In genomic region chr11:105922769-105923663, GRCm38 (mm10) we compare ENCODE assay signal across 31 mouse cellular contexts. TPM values are rescaled to one million over a fixed set of nuclear protein-coding genes. Genes with fewer than 3 reads are reported as not detected.
DNase-seq lines count a peak whose midpoint lies in the region; ATAC-seq lines count a peak whose summit lies in the region.
"Had no signal": no experiment of that assay in that cellular context is flagged by ENCODE, and none has a peak within 500 bp of the region (broad histone marks: within the 10 kb centered on the region; RNA-seq: fewer than 3 reads in every experiment).

No protein-coding gene starts in this region.

- H3K27me3 ChIP-seq in neural tube, embryonic 11.5 days (ENCODE audit: control insufficient read depth, insufficient read depth, low read length): no peaks in the 10 kb centered on the region
- H3K27me3 ChIP-seq: forebrain, embryonic 12.5 days; heart, embryonic 12.5 days; hindbrain, embryonic 15.5 days; kidney, embryonic 15.5 days; Patski had no signal

- peak; percentile 21; the same call in 1 of the 2 replicates for ATAC-seq in frontal cortex, adult (ENCODE audit: low TSS enrichment)
- no peak for ATAC-seq in neural tube, embryonic 11.5 days (ENCODE audit: insufficient read depth, low FRiP score, low TSS enrichment)
- peak; percentile 21; the same call in 1 of the 2 replicates for ATAC-seq in megakaryocyte-erythroid progenitor cell, adult 5-6 weeks (replicated peaks; ENCODE audit: low FRiP score, low TSS enrichment, poor library complexity, severe bottlenecking)
- ATAC-seq: inflammation-experienced regulatory T-cells, adult 6 months; lung, postnatal 0 days; Patski had no signal

- no peaks in the 10 kb centered on the region; the same call in none of the 2 replicates for H3K36me3 ChIP-seq in neural tube, embryonic 11.5 days (ENCODE audit: control insufficient read depth, insufficient read depth, low read length)
- H3K36me3 ChIP-seq: G1E had no signal

- 88% methylated on average over 20 of the region's 20 CpGs for WGBS in neural tube, embryonic 11.5 days

- no peak overlapping the region for H3K9ac ChIP-seq in neural tube, embryonic 11.5 days (ENCODE audit: low read length)
- H3K9ac ChIP-seq: forebrain, embryonic 12.5 days; heart, embryonic 12.5 days; hindbrain, embryonic 15.5 days; kidney, embryonic 15.5 days had no signal

- H3K4me2 ChIP-seq in neural tube, embryonic 11.5 days (ENCODE audit: low read depth): no peak overlapping the region
- H3K4me2 ChIP-seq: forebrain, embryonic 12.5 days; heart, embryonic 12.5 days; hindbrain, embryonic 15.5 days; kidney, embryonic 15.5 days had no signal

- H3K4me1 ChIP-seq in neural tube, embryonic 11.5 days (ENCODE audit: control insufficient read depth, insufficient read depth, low read length): no peaks in the 10 kb centered on the region

- H3K4me3 ChIP-seq in neural tube, embryonic 11.5 days (ENCODE audit: low read depth, low read length): no peak overlapping the region
- H3K4me3 ChIP-seq: erythroblast, embryonic 14.5 days; forebrain, embryonic 12.5 days; heart, embryonic 12.5 days; hindbrain, embryonic 10.5 days; hindbrain, embryonic 15.5 days; kidney, embryonic 15.5 days had no signal

- no peak for DNase-seq in frontal cortex, postnatal 25 days (ENCODE audit: low spot score in 2 of 2)
- DNase-seq in layer of hippocampus, postnatal 14 days (ENCODE audit: low spot score in 2 of 2): peak; percentile 28 to 60
- DNase-seq in layer of hippocampus, adult 8-10 months (ENCODE audit: low spot score in 2 of 2): no peak
- peak; percentile 8 for DNase-seq in neural tube, embryonic 11.5 days (ENCODE audit: low spot score)
- no peak for DNase-seq in neural tube, embryonic 10.5 days (ENCODE audit: extremely low spot score, low spot score)
- DNase-seq: adrenal gland, postnatal 10 days; cerebellum, adult 11 months; cerebellum, postnatal 10 days; gastrocnemius, postnatal 25 days; heart, adult 18-20 months; heart, postnatal 10 days; kidney, adult 18-20 months; kidney, postnatal 25 days; liver; lung, adult 18-20 months; lung, postnatal 4 days; midbrain, embryonic 14.5 days; thymus, postnatal 4 days had no signal

- no peaks in the 10 kb centered on the region for H3K9me3 ChIP-seq in neural tube, embryonic 11.5 days (ENCODE audit: control insufficient read depth, low read length)
- H3K9me3 ChIP-seq: forebrain, embryonic 12.5 days; G1E; heart, embryonic 12.5 days; hindbrain, embryonic 10.5 days; hindbrain, embryonic 15.5 days; kidney, embryonic 15.5 days had no signal

- H3K27ac ChIP-seq in neural tube, embryonic 11.5 days (ENCODE audit: low read depth, low read length): no peak overlapping the region
- H3K27ac ChIP-seq: forebrain, embryonic 12.5 days; hindbrain, embryonic 10.5 days; hindbrain, embryonic 15.5 days; kidney, embryonic 15.5 days had no signal

RNA-seq across cellular contexts. Expression of gene Cyb561, which starts 30.1 kb away (rescaled TPM):
- 10 to 100 TPM; 31.9 to 34.0 TPM for total RNA-seq in layer of hippocampus, postnatal 14 days (2021)
- total RNA-seq in layer of hippocampus, adult 8-10 months (2022): 10 to 100 TPM; 48.1 to 63.3 (median 58.7) TPM
- 11.2 and 14.0 TPM in 2 replicates for polyA plus RNA-seq in neural tube, embryonic 11.5 days (2014; fragmentation: Nextera tagmentation; extraction: Ambion mirVana)
- total RNA-seq in megakaryocyte-erythroid progenitor cell, adult 5-6 weeks (2014; fragmentation: Nextera tagmentation): 3.3 and 10.0 TPM in 2 replicates
- total RNA-seq in megakaryocyte-erythroid progenitor cell, adult 5-6 weeks (2017): 2.1 and 2.5 TPM in 2 replicates
- total RNA-seq: neutrophil, adult 5-6 weeks had no signal
- polyA plus RNA-seq: G1E had no signal

RNA-seq across cellular contexts. Expression of gene Ace, which starts 44.7 kb away (rescaled TPM):
- 10 to 100 TPM in 1 of 2 experiments, 1 to 10 TPM in 1; 8.4 to 16.4 TPM for total RNA-seq in layer of hippocampus, postnatal 14 days (2021)
- 10 to 100 TPM in 3 of 4 experiments, 1 to 10 TPM in 1; 7.8 to 10.9 (median 10.6) TPM for total RNA-seq in layer of hippocampus, adult 8-10 months (2022)
- 0.44 and 0.51 TPM in 2 replicates for polyA plus RNA-seq in neural tube, embryonic 11.5 days (2014; fragmentation: Nextera tagmentation; extraction: Ambion mirVana)
- total RNA-seq in megakaryocyte-erythroid progenitor cell, adult 5-6 weeks (2014; fragmentation: Nextera tagmentation): not detected in 2 replicates
- 0.38 TPM in 1 of 2 replicates, not detected in the other for total RNA-seq in megakaryocyte-erythroid progenitor cell, adult 5-6 weeks (2017)
- total RNA-seq: G1E had no signal
- polyA plus RNA-seq: erythroblast, embryonic 14.5 days; G1E; inflammation-experienced regulatory T-cells, adult 6 months had no signal

Comparison
In these comparisons a context has a peak if more than half of its experiments do, and no peak if none do; other contexts are left out.
1. DNase-seq: peak in layer of hippocampus, postnatal 14 days (2 of 2) and neural tube, embryonic 11.5 days (single experiment); none in frontal cortex, postnatal 25 days (0 of 2), layer of hippocampus, adult 8-10 months (0 of 2) and neural tube, embryonic 10.5 days (single experiment).
2. RNA of gene Ace, which starts 44.7 kb away (total RNA-seq): 8.4 to 16.4 TPM in layer of hippocampus, postnatal 14 days and 7.8 to 10.9 TPM in layer of hippocampus, adult 8-10 months; 0.38 TPM in megakaryocyte-erythroid progenitor cell, adult 5-6 weeks; every median in the first group is over 4 times any median in the second.